Mouse (Mus musculus): ENCODE results near the gene Fam19a1.
"Not testable (repeated sequence)": the region's sequence is repeated elsewhere in the genome, so short reads cannot be mapped to it uniquely, and the experiment has no call there.

Gene Fam19a1

DNA sequence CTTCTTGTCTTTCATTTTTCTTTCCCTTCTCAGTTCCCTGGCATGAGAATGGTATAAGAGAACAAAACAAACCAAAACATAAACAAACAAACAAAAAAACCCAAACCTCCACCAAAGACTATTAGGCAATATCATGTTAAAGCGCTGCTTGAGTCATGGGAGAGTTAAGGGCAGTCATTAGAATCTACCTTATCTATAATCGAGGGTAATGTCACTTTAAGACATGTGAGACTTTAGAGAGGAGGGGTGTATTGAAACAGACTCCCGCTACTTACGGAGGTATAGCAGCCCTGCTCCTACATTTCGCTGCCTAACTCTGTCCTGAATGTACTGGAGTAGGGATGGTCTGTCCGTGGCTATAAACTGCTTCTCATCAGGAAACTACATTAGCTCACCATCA is at the start of gene Fam19a1:
Gene Fam19a1, plus strand, starts transcription at position 301 of the 400 bp plus-strand sequence.
- DNase-seq (ENCODE audit: low spot score in 2 of 2): no peak

DNA sequence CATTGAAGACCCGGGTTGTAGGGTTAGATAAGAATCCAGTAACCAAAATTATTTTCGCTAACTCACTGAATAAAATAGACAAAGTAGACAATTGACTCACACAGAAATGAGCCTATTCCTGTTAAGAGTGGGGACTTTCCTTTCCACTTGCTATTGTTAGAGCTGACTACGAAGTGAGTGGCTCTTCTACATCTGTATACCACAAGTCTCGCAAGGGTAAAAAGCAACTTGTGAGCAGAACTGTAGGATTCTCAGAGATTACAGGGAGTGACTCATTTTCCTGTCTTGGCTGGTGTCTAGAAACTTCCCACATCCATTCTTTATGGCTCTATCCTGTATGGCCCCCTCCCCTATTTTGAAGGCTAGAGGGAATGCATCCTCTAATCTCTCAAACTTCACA is 41.9 kb upstream of the Fam19a1 start:
- no peak for DNase-seq (ENCODE audit: low spot score in 2 of 2)

DNA sequence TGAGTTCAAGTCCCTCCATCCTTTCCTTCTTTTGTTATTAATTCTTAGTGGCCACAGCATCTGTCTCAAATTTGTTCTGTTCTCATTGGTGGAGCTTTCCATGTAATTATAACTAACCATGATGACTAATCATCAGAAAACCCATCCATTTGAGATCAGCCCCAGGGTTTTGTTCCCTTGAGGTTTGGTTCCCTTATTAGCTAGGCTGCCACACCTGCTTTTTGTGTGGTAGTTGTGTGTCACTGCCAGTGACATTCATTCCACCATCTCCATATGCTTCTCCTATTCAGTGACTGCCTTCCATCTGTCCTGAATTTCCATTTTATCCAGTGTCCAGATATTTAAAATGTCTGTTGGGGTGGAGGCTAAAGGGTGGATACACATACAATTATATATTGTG is 41.4 kb upstream of the Fam19a1 start:
- DNase-seq (ENCODE audit: low spot score in 2 of 2): no peak

DNA sequence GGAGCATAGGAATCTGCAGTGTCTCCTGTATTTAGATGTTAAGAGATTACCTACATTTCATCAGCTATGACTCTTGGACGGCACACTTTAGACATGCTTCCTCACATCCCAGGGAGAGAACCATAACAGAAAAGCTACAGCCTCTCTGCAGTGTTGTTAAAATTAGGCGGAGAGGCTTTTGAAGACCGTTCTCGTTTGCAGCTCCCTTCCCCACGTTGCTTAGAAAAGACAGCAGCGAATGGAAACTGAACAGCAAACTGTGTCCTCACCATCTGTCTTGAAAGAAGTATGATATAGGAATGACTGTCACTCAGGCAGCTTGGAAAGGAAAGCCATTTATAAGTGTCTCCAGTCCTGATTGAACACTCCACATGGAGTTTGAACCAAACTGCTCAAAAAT is 23.0 kb upstream of the Fam19a1 start:
- DNase-seq (ENCODE audit: low spot score in 2 of 2): no peak

DNA sequence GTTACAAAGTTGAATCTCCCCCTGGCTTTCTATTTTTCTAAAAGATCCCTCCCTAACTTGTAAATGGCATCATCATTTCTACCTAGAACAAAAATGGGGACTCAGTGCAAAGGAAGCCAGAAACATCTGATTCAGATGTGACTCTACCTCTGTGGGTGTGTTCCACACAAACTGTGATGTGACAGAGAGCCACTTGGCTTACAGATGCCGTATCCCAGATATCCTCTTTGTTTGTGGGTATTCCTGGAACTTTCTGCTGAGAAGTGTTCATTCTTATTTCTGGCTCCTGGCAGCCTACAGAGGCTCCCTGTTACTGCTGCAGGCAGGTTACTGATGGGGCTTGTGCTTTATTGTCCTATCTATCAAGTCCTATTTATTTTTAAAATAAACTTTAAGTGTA is 19.2 kb upstream of the Fam19a1 start:
- DNase-seq (ENCODE audit: low spot score in 2 of 2): no peak

DNA sequence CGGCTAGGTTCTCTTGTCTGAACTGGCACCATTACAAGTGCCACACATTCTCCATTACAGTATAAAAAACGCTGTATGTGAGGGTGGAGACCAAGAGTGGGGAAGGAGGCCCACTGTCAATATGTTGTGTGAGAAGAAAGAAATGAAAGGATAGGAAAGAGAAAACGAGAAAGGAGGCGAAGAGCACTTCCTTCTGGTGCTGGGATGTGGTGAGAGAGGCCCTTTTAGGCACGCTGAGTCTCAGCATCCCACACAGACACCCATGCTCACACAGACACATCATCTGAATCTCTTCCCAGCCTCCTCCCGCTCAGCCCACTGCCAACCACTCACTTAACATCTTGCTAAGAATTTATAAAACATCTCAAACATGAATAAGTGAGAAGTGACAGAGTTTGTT is 14.7 kb upstream of the Fam19a1 start:
- no peak for DNase-seq (ENCODE audit: low spot score in 2 of 2)

DNA sequence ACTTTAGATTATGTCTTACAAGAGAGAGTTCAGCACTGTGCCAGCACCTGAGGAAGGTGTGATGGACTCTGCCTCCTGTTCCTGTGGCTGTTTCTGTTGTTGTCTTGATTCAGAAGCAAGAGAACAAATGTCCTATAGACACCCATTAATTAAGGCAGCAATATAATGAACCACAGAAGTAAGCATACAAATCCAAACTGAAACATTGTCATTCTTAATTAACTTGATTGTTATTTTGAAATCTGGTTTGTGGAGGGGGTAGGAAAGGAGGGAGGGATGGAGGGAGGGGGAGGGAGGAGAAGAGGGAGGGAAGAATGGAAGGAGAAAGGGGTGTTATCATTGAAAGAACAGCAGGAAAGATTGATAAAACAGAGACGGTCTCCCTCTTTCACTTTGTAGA is 1.3 kb upstream of the Fam19a1 start:
- no peak for DNase-seq (ENCODE audit: low spot score in 2 of 2)

DNA sequence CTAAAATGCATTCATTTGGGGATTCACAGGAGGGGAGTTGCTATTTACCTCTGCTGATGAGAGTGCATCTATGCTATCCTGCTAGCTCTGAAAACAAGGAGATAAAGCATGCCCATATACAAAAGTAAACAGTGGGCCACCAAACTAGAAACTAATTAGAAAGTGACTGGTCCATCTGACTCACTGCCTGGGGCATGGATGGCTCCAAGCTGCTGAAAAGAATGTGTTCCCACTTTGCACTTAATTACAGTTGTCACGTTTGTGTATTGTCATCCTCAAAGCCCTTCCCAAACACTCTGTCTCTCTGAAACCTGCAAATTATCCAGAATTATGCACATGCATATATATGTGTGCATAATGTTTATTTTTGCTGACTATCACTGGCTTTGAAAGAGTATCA is 1.2 kb downstream of the Fam19a1 start:
- DNase-seq (ENCODE audit: low spot score in 2 of 2): no peak

DNA sequence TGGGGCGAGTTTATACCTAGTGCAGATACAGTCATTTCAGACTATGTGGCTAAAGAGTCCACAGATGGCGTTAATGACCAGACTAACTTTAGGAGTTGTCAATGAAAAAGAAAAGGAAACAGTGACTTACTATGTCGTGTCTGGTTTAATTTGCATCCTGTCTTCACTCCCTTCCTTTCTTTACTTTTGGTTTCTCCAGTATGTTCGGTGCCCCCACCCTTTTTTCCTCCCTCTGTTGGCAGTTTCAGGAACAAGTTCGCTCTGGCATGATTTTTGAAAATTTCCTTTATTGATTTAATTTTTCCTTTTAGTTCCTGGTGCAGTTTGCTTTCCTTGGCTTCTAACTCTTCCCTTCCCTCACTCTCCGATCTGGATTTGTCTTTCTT is 3.2 kb downstream of the Fam19a1 start:
- DNase-seq (ENCODE audit: low spot score in 2 of 2): no peak

DNA sequence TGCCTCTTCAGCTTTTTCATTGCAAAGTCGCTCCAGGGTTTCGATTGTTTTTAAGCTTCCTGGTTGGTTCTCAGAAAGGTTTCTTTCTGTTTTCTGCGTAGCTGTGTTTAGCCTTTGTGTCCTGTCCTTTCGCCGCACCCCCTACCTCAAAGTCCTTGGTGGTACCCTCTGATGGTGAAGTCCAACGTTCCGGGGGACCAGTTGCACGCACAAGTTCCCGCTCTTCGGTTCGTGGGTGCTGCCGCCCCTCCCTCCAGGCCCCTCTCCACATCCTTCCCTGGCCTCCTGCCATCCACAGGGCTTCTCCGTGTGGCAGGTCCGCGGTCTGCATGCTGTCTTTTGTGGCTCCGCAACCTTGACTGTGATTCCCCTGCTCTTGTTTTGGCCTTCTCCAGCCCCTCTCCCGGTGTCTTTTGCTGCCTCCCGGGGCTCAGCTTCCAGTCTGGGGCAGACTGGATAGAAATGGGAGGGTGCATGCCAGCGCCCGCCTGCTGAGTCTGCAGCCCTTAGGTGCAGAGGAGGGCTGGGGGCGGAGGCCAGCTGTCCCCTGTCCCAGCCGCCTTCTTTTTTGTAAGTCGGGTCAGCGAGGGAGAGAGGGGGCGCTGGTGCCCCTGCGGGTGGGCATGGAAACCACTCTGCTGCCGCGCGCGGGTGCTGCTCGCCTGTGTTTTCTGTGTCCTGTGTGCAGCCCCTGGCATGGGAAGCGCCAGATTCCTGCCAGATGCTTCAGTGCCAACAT is 3.7 kb downstream of the Fam19a1 start:
- no peak for DNase-seq (ENCODE audit: low spot score in 2 of 2)

DNA sequence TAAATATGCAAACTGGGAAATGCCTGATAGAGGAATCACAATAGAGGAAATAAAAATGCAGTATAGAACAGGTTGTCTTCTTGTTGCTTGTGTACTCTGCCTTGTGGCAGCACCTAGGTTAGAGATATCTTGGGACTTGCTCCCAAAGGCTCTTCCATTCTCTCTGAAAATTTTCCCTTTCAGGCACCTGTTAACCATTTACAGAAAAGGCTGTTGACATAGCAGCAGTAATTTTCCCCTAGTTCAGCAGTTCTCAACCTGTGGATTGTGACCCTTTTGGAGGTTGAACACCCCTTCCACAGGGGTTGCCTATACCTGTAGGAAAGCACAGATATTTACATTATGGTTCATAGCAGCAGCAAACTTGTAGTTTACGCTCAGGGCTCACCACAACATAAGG is 30.4 kb downstream of the Fam19a1 start:
- no peak for DNase-seq (ENCODE audit: low spot score in 2 of 2)

DNA sequence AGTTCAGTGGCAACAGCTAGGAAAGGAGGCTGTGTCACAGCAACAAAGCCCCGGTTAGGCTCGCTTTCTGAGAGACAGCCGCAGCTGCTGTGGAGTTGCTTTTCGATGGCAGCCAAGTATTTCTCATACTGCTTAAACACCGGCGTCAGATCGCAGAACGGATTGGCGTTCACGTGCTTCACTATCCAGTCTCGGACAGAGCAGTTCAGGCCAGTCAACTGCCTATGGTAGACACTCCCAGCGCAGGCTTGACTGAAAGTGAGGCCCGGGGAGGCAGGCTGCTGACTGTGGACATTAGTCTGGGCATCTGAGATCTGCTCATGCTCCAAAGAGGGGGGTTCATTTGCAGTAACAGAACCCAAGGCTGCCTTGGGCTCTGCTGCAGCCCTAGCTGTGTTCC is 52.4 kb downstream of the Fam19a1 start:
- DNase-seq (ENCODE audit: low spot score in 2 of 2): no peak

DNA sequence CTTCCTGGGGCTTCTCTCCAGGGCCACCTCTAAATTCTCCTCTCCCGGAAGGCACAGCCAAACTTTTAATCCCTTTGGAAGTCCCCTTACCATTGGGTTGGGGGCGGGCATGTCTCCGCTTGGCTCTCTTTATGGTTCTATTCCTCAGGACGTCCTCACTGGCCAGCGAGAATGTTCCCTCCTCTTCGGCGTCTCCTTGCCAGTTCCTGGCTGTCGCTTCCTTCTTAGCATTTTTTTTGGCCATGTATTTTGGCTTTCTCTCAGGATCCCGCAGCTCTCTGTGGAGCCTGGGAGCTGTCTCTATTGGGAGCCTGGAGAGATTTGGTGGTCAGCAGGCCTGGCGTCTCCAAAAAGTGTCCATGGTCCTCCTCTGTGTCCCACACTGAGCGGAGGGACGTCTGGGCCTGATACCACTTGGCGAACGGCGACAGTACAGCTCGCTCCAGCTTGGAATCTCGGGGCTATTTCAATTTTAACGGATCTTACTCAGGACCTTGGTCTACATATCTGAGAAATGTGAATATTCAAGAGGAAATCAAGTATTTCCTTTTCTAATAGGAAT is 52.9 kb downstream of the Fam19a1 start, which contains the start of gene 1700123L14Rik:
Gene 1700123L14Rik, minus strand, starts transcription at position 426 of the 562 bp plus-strand sequence.
- DNase-seq (ENCODE audit: low spot score in 2 of 2): no peak

DNA sequence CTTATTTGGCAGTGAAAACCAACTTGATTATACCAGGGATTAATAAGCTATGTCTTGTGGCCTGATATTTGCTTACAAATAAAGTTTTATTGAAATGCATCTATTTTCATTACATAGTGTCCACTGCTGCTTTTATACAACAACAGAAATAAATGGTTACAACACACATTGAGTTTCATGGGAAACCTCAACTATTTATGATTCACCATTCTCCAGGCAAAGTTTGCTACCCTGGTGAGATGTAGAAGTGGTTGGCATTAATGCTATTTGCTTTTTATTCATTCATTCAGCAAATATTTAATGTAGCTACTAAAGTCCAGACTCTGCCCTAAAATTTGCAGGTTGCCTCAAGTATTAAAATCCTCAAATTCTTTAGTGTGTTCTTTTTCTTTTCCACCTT is 54.1 kb downstream of the Fam19a1 start:
- no peak for DNase-seq (ENCODE audit: low spot score in 2 of 2)

DNA sequence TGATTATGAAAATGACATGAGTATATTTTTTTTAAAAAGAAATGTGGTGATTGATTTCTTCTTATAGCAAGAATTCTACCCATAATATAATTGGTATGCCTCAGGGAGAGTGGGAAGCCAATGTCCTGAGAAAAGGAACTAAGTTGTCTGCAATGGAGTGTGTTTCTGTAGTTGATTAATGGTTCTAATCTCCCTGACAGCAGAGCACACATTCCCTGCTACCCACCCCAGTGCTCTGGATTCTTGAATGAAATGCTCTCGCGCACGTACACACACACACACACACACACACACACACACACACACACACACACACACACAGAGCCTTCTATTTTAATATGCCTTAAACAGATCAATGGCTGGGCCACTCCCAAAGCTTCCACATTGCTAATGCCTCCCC is 60.7 kb downstream of the Fam19a1 start:
- no peak for DNase-seq (ENCODE audit: low spot score in 2 of 2)

DNA sequence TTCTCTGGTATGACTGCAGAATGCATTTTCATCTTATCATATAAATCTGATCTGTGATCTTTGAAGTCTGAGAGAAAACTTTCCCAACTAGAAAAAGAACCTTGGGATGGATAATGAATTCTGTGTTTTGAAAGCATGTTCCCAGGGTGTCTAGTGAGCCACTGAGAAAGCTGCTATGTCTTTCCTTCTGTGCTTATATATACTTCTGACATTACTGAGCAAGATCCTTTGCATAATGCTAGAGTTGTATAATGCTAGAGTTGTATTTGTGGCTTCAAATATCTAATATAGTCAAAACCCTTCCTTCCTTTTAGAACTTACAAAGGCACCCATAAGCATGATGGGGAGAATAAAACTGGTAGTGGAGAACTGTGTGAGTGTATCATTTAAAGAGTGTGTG is 65.6 kb downstream of the Fam19a1 start:
- no peak for DNase-seq (ENCODE audit: low spot score in 2 of 2)

DNA sequence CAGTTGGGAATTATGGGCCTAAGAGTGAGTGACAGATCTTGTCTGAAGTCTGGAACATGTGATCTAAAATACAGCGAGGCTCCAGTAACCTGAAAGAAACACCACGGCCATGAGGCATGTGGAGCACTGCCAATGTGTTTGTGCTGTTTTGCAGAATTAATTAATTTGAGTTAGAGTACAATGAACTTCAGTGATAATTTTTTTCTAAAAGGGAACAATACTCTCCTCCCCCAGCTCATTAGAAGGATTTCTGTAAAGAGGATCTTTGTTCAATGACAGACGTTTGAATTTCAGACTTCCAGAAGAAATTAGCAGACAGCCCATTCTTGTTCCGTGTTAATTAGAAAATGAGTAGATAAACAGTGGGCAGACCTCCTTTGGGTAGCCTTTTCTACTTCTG is 70.4 kb downstream of the Fam19a1 start:
- DNase-seq (ENCODE audit: low spot score in 2 of 2): no peak

DNA sequence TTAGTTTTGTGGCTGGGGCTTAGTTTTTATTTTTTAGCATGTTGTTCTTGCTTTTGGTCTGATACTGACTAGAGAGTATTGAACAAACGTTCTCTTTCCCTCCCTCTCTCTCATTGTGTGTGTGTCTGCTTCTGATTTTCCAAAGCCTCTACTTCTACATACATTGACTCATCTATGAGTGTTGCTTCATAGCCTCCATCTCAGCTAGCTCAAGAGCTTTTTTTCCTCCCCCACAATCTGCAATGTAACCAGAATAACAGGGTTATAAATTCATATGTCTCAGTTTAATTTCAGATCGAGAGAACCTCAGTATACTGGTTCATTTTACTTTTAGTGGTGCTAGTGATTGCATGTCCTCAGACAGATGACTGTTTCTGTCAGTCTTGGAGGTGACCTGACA is 73.6 kb downstream of the Fam19a1 start:
- DNase-seq (ENCODE audit: low spot score in 2 of 2): no peak

DNA sequence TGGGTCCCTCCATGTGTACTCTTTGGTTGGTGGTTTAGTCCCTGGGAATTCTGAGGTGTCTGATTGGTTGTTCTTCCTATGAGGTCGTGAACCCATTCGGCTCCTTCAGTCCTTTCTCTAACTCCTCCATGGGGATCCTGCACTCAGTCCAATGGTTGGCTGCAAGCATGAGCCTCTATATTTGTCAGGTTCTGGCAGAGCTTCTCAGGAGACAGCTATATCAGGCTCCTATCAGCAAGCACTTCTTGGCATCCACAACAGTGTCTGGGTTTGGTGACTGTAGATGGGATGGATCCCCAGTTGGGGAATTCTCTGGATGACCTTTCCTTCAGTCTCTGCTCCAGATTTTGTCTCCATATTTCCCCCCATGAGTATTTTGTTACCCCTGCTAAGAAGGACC is 86.0 kb downstream of the Fam19a1 start:
- not testable (repeated sequence) for DNase-seq (ENCODE audit: low spot score in 2 of 2)

DNA sequence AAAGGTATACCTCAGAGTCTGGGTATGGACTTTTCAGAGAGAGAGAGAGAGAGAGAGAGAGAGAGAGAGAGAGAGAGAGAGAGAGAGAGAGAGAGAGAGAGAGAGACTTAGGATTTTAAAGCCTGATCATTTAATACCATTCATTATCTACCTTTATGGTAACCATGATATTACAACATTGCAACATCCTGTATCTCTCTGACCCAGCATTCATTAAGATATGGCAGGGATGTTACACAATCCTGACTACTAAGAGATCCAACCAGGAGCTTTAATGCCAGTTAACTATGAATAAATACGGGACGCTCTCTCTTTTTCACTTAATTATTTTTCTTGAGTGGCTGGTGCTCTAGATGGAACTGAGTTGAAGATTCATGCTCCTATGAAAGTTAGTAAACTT is 92.4 kb downstream of the Fam19a1 start:
- no peak for DNase-seq (ENCODE audit: low spot score in 2 of 2)

DNA sequence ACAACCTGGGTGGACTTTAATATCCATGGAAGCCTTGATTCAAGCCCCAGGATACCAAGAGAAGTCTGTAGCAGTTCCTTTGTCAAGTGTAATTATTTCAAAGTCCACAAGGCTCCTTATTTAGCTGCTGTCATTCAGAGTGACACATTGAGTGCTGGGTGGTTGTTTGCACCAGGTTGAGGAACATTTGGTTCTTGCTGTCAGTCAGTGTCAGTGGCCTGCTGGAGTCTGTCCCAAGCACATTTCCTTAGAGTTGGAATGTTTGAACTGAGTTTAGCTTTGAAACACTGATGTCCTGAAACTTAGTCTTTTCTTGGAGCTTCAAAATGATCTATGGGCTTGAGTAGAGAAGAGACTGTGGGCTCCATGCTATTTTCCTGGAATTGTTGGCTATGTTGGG is 121.9 kb downstream of the Fam19a1 start:
- no peak for DNase-seq (ENCODE audit: low spot score in 2 of 2)

DNA sequence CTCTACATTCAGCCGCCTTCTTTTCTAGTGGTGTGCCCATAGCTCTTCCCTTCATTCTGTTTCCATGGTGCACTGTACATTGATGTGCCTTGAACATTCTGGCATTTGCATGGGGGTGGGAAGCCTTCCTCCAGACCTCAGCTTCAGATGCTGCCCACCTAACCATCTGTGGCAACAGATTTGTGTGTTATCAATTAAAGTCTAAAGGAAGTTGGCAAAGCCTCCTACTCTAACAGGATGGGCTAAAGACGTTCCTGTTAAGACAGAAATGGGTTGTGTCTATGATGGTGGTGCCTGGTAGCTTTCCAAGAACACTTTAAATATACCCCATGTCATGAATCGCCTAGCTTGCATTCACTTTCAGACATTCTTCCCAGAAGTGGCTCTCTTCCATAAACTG is 131.4 kb downstream of the Fam19a1 start:
- no peak for DNase-seq (ENCODE audit: low spot score in 2 of 2)

DNA sequence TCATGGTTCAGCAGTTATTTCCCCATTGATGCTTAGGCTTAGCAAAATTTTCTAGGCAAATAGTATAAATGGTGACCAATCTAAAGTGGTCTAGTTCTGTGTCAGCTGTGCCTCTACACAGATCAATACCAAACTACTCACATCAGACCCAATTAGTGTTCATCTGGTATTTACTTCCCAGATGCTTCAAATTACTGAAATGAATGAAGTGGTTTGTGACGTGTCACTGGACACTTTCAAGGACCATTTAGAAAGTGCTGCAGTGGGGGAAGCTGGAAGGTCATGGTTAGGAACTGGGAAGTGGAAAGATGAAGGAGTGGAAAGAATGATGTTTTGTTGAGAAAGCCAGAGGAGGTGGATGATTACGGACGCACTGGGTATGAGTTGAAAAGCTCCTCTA is 139.0 kb downstream of the Fam19a1 start:
- DNase-seq (ENCODE audit: low spot score in 2 of 2): no peak

DNA sequence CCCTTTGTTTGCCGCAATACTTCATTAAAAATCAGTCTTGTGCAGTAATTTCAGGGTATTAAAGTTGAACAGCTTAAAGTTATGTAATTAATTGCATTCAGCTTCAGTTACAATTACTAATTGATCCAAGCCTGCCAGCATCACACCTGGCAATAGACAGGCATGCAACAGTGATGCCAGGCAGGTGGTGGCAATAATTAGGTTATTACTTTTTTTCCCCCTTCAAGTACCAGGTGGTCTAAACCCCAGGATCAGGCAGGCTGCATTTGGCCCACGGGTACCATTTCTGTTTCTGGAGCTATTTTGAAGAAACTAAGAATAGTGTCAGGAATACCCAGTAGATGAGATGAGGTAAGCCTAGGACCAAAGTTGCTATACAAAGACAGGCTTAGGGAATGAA is 141.9 kb downstream of the Fam19a1 start:
- DNase-seq (ENCODE audit: low spot score in 2 of 2): no peak
